Mouse (Mus musculus): ENCODE measurements around the gene Hephl1. TPM values are rescaled to one million over a fixed set of nuclear protein-coding genes. Genes with fewer than 3 reads are reported as not detected.

Gene Hephl1
- polyA plus RNA-seq, 1 experiment from 2014 or later = not detected

DNA sequence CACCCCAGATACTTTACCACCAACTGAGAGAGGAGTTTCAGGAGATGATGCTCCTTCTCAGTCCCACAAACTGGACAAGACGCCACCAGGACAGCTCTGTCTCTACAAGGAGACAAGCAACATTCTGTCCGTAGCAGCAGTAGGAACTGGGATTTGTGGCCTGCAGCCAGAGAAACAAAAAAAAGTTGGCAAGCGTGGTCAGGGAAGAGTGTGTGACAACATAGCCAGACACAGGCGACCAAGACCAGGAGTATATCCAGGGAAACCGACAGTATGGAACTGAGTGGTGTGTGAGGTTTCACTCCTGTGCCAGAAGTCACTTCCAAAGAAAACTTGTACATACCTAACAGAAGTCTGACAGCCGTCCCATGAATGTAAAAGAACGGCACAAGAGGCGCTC, 81.1 kb downstream of the Hephl1 start:
- Histone ChIP-seq H3K27ac (ENCODE audit: low read length) (no peak overlapping the region), H3K9ac (replicated peaks; ENCODE audit: low read depth) (no peak overlapping the region)
- 33% methylated on average over 8 of the region's 8 CpGs for WGBS

GRCm38 (mm10) chr9:15029025-15029727, 82.7 kb downstream of the Hephl1 start:
- DNase-seq (ENCODE audit: low spot score) (peak; percentile 58), ATAC-seq (peak; percentile 65)
- Histone ChIP-seq H3K4me2 (replicated peaks; ENCODE audit: low read depth, low read length) (no peak overlapping the region), H3K9ac (replicated peaks; ENCODE audit: low read depth) (no peak overlapping the region), H3K4me1 (ENCODE audit: insufficient read depth, low read depth, low read length) (no peaks in the 10 kb centered on the region), H3K27ac (ENCODE audit: low read length) (no peak overlapping the region), H3K27me3 (replicated peaks; ENCODE audit: insufficient read depth, low read length) (no peaks in the 10 kb centered on the region), H3K9me3 (ENCODE audit: low read length) (no peaks in the 10 kb centered on the region), H3K36me3 (ENCODE audit: insufficient read depth, low read length) (no peaks in the 10 kb centered on the region), H3K4me3 (ENCODE audit: low read depth, low read length) (no peak overlapping the region)
- TF ChIP-seq CTCF (IDR thresholded peaks at IDR 0.05) (peak; percentile 87), EP300 (IDR thresholded peaks at IDR 0.05) (no peak)
- 56% methylated on average over 5 of the region's 5 CpGs for WGBS

More for the DNA sequence above, 81.1 kb downstream of the Hephl1 start:
- Histone ChIP-seq H3K4me3 (ENCODE audit: low read depth, low read length) (no peak overlapping the region), H3K36me3 (ENCODE audit: insufficient read depth, low read length) (no peaks in the 10 kb centered on the region), H3K9me3 (ENCODE audit: low read length) (no peaks in the 10 kb centered on the region), H3K27me3 (replicated peaks; ENCODE audit: insufficient read depth, low read length) (no peaks in the 10 kb centered on the region), H3K4me2 (replicated peaks; ENCODE audit: low read depth, low read length) (no peak overlapping the region), H3K4me1 (ENCODE audit: insufficient read depth, low read depth, low read length) (peaks cover 6% of the 10 kb centered on the region; the same call in 1 of the 2 replicates)
- ATAC-seq (peak; percentile 51), DNase-seq (ENCODE audit: low spot score) (peak; percentile 59)
- TF ChIP-seq CTCF (IDR thresholded peaks at IDR 0.05) (no peak), EP300 (IDR thresholded peaks at IDR 0.05) (no peak)

GRCm38 (mm10) chr9:15027725-15028124, 84.2 kb downstream of the Hephl1 start:
- H3K27me3 ChIP-seq (replicated peaks; ENCODE audit: insufficient read depth, low read length) = no peaks in the 10 kb centered on the region
- no peaks in the 10 kb centered on the region for H3K4me1 ChIP-seq (ENCODE audit: insufficient read depth, low read depth, low read length)
- TF ChIP-seq CTCF (IDR thresholded peaks at IDR 0.05) = peak; percentile 55
- no peak for TF ChIP-seq EP300 (IDR thresholded peaks at IDR 0.05)
- no peak overlapping the region for H3K27ac ChIP-seq (ENCODE audit: low read length)
- ATAC-seq (no peak), DNase-seq (ENCODE audit: low spot score) (no peak)
- no peaks in the 10 kb centered on the region for H3K9me3 ChIP-seq (ENCODE audit: low read length)
- H3K9ac ChIP-seq (replicated peaks; ENCODE audit: low read depth) = no peak overlapping the region
- 57% methylated on average over 3 of the region's 3 CpGs for WGBS
- H3K4me3 ChIP-seq (ENCODE audit: low read depth, low read length) = no peak overlapping the region
- no peaks in the 10 kb centered on the region for H3K36me3 ChIP-seq (ENCODE audit: insufficient read depth, low read length)
- no peak overlapping the region for H3K4me2 ChIP-seq (replicated peaks; ENCODE audit: low read depth, low read length)

- Histone ChIP-seq H3K4me1 (ENCODE audit: insufficient read depth, low read depth, low read length) (no peaks in the 10 kb centered on the region), H3K4me2 (replicated peaks; ENCODE audit: low read depth, low read length) (no peak overlapping the region), H3K27me3 (replicated peaks; ENCODE audit: insufficient read depth, low read length) (no peaks in the 10 kb centered on the region), H3K9me3 (ENCODE audit: low read length) (no peaks in the 10 kb centered on the region), H3K36me3 (ENCODE audit: insufficient read depth, low read length) (no peaks in the 10 kb centered on the region), H3K27ac (ENCODE audit: low read length) (no peak overlapping the region), H3K9ac (replicated peaks; ENCODE audit: low read depth) (no peak overlapping the region), H3K4me3 (ENCODE audit: low read depth, low read length) (no peak overlapping the region)
- DNase-seq (ENCODE audit: low spot score) (no peak), ATAC-seq (no peak)
- TF ChIP-seq EP300 (IDR thresholded peaks at IDR 0.05) = no peak
- TF ChIP-seq CTCF (IDR thresholded peaks at IDR 0.05) = no peak
- 95% methylated on average over 1 of the region's 1 CpGs for WGBS
Observed at GRCm38 (mm10) chr9:15023049-15023448, 88.9 kb downstream of the Hephl1 start.

GRCm38 (mm10) chr9:15021156-15021555, 90.8 kb downstream of the Hephl1 start:
- 87% methylated on average over 9 of the region's 9 CpGs for WGBS
- Histone ChIP-seq H3K9ac (replicated peaks; ENCODE audit: low read depth) (no peak overlapping the region), H3K36me3 (ENCODE audit: insufficient read depth, low read length) (no peaks in the 10 kb centered on the region), H3K4me3 (ENCODE audit: low read depth, low read length) (no peak overlapping the region), H3K9me3 (ENCODE audit: low read length) (no peaks in the 10 kb centered on the region), H3K4me1 (ENCODE audit: insufficient read depth, low read depth, low read length) (no peaks in the 10 kb centered on the region), H3K27ac (ENCODE audit: low read length) (no peak overlapping the region), H3K27me3 (replicated peaks; ENCODE audit: insufficient read depth, low read length) (no peaks in the 10 kb centered on the region), H3K4me2 (replicated peaks; ENCODE audit: low read depth, low read length) (no peak overlapping the region)
- no peak for DNase-seq (ENCODE audit: low spot score)
- ATAC-seq = no peak
- TF ChIP-seq CTCF (IDR thresholded peaks at IDR 0.05) = no peak
- TF ChIP-seq EP300 (IDR thresholded peaks at IDR 0.05) = no peak

DNA sequence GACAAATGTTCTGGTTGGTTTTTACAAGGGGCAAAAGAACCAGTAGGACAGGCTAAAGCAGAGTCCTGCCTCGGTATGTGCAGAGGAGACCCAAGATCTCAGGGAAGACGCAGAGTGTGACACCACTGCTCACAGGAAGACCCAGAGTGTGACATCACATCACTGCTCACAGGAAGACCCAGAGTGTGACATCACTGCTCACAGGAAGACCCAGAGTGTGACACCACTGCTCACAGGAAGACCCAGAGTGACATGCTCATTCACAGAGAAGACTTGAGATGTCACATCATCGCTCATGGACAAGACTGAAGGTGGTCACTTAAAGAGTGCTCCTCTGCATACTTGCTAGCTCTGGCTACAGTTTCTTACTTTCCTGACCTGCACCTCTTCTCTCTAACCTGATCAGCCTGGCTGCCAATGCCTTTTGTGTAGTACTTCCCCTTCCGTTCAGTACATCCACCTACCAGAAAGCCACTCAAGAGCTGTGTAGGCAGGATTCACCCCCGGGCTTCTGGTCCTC, 91.3 kb downstream of the Hephl1 start:
- no peaks in the 10 kb centered on the region for H3K4me1 ChIP-seq (ENCODE audit: insufficient read depth, low read depth, low read length)
- ATAC-seq (no peak), DNase-seq (ENCODE audit: low spot score) (no peak)
- TF ChIP-seq EP300 (IDR thresholded peaks at IDR 0.05) (no peak), CTCF (IDR thresholded peaks at IDR 0.05) (no peak)
- H3K9ac ChIP-seq (replicated peaks; ENCODE audit: low read depth) = no peak overlapping the region
- H3K27ac ChIP-seq (ENCODE audit: low read length) = no peak overlapping the region
- no peak overlapping the region for H3K4me3 ChIP-seq (ENCODE audit: low read depth, low read length)
- H3K36me3 ChIP-seq (ENCODE audit: insufficient read depth, low read length) = no peaks in the 10 kb centered on the region
- no peaks in the 10 kb centered on the region for H3K27me3 ChIP-seq (replicated peaks; ENCODE audit: insufficient read depth, low read length)
- WGBS = 89% methylated on average over 5 of the region's 5 CpGs
- no peaks in the 10 kb centered on the region for H3K9me3 ChIP-seq (ENCODE audit: low read length)
- H3K4me2 ChIP-seq (replicated peaks; ENCODE audit: low read depth, low read length) = no peak overlapping the region

Data from lung, postnatal 0 days (tissue).